1 mouse cellular context compared by ENCODE assay signal in the genomic region with DNA sequence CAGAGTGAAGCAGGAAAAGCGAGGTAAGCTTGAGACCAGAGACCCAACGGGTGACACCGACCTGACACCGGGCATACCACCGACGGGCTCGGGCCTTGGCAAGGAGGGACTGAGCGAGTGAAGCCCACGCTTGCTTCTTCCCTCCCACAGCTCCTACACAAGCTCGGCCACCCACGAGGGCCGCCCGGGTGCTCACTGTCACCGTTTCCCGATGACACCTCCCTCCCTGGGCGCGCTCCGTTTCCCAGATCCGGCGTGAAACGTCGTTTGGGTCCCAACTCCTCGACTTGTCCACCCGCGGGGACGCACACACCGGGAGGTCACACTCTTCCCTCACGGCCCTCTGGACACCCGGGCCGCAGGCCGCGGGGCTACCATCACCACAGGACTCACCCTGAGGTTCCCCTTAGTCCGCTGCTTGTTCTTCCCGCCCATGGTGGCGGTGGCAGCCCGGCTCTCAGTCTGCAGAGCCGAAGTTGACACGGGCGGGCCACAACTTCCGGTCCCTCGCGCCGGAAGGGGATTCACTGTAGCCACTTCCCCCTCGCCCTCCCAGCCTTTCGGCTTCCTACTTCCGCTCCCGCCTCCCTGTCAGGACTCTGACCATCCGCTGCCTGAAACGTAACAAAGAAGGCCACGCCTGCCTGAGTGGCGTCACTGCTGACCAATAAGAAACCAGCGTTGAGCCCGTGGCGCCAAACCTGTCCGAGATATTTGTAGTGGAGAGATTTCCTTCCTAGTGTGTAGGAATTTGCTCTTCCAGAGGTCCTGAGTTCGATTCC.
TF ChIP-seq lines count a peak whose summit lies in the region.

TSS of gene Ltn1 (minus strand) at position 580 of the 782 bp plus-strand sequence.

TF ChIP-seq in CH12.LX, 34 proteins besides CTCF, POLR2A, EP300 and RAD21 (continued from another document):
- peak; percentile 85; the same call in 1 of the 2 replicates for TF ChIP-seq MXI1 (IDR thresholded peaks at IDR 0.05; ENCODE audit: low read depth, low read length)
- peak; percentile 100 for TF ChIP-seq E2F4 (IDR thresholded peaks at IDR 0.05; ENCODE audit: insufficient replicate concordance, low read depth, low read length)
- no peak; the same call in 1 of the 2 replicates for TF ChIP-seq JUND (conservative IDR thresholded peaks at IDR 0.05; ENCODE audit: low read depth, low read length)
- TF ChIP-seq UBTF (IDR thresholded peaks at IDR 0.05; ENCODE audit: low read depth, low read length): no peak
- TF ChIP-seq KAT2A (IDR thresholded peaks at IDR 0.05; ENCODE audit: insufficient replicate concordance, low read length): peak; percentile 93; the same call in 1 of the 2 replicates
- TF ChIP-seq MYC (IDR thresholded peaks at IDR 0.05; ENCODE audit: low read depth, low read length): peak; percentile 43; the same call in 1 of the 2 replicates
- TF ChIP-seq TCF12 (IDR thresholded peaks at IDR 0.05; ENCODE audit: low read depth, low read length): peak; percentile 74; the same call in 1 of the 2 replicates
- TF ChIP-seq SMC3 (IDR thresholded peaks at IDR 0.05; ENCODE audit: low read depth, low read length): no peak
- TF ChIP-seq TBP (conservative IDR thresholded peaks at IDR 0.05; ENCODE audit: low read depth, low read length): no peak; the same call in 1 of the 2 replicates
- peak; percentile 78; the same call in 1 of the 2 replicates for TF ChIP-seq IRF4 (IDR thresholded peaks at IDR 0.05; ENCODE audit: low read depth, low read length)
- peak; percentile 76 for TF ChIP-seq POLR2AphosphoS2 (IDR thresholded peaks at IDR 0.05; ENCODE audit: low read depth, low read length)
- 0 out of 2 replicates have a peak, but pooled peaks have one; percentile 76 for TF ChIP-seq MAZ (IDR thresholded peaks at IDR 0.05; ENCODE audit: low read depth, low read length)
- no peak for TF ChIP-seq MAFK (IDR thresholded peaks at IDR 0.05; ENCODE audit: insufficient replicate concordance, low read length)
- peak; percentile 85 for TF ChIP-seq MAX (IDR thresholded peaks at IDR 0.05; ENCODE audit: low read length)
- no peak for TF ChIP-seq ZC3H11A (IDR thresholded peaks at IDR 0.05; ENCODE audit: low read depth, low read length)
